Mouse (Mus musculus): ENCODE results near the gene Chd5.

The Chd5 gene

DNA sequence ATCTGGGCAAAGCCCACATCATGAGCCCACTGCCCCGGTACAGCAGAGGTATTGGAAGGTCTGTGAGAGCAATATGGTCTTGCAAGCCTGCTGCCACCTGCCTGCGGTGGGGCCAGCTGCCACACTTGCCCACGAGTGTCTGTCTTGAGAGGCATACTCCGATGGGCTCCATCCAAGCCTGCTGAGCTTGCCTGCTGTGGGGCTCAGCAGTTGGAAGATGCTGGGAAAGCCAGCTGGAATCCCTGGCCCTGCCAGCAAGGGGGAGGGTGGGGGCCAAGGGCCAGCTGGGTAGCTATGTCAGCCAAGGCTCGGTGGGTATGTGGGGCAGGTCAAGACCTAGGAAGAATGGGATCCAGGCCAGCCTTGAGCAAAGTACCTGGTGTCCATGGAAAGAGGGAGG, 53.7 kb downstream of the Chd5 start:
- 0 out of 2 replicates have a peak overlapping the region, but pooled peaks have one; percentile 17 for H3K4me3 ChIP-seq (replicated peaks; ENCODE audit: low read length)
- peaks cover 1% of the 10 kb centered on the region; the same call in 1 of the 2 replicates for H3K36me3 ChIP-seq (ENCODE audit: insufficient read depth, low read length)
- no peaks in the 10 kb centered on the region for H3K9me3 ChIP-seq (ENCODE audit: low read length)
- peaks cover 65% of the 10 kb centered on the region for H3K4me1 ChIP-seq (replicated peaks; ENCODE audit: low read depth, low read length)
- TF ChIP-seq POU5F1 (IDR thresholded peaks at IDR 0.05; ENCODE audit: borderline replicate concordance, low read length) = no peak
- TF ChIP-seq CTCF (conservative IDR thresholded peaks at IDR 0.05; ENCODE audit: low read length) = no peak
- no peak for TF ChIP-seq NANOG (IDR thresholded peaks at IDR 0.05; ENCODE audit: borderline replicate concordance, low read length)
- 0 out of 2 replicates have a peak, but pooled peaks cover 5% of the 10 kb centered on the region for H3K27me3 ChIP-seq (ENCODE audit: insufficient read depth, low read length)

DNA sequence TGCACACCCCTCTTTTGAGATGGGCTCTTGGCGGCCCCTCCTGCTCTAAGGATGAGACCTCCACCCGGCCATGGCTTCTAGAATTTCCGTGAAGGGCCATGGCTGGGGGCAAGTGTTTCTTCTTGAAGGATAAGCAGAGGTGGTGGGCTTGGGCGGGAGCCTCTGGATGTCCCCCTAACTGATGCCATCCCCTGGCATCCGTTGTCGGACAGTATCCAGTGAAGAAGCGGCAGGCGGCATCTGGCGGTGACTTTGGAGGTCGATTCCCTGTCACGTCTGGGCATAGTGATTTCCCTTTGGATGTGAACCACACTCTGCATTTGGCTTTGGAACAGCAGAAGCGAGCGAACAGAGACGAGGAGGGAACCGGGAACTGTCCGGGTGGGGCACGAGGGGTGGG, 54.2 kb downstream of the Chd5 start:
- H3K4me1 ChIP-seq (replicated peaks; ENCODE audit: low read depth, low read length) = peaks cover 66% of the 10 kb centered on the region
- 0 out of 2 replicates have a peak, but pooled peaks cover 5% of the 10 kb centered on the region for H3K27me3 ChIP-seq (ENCODE audit: insufficient read depth, low read length)
- TF ChIP-seq CTCF (conservative IDR thresholded peaks at IDR 0.05; ENCODE audit: low read length) (no peak), NANOG (IDR thresholded peaks at IDR 0.05; ENCODE audit: borderline replicate concordance, low read length) (no peak), POU5F1 (IDR thresholded peaks at IDR 0.05; ENCODE audit: borderline replicate concordance, low read length) (no peak)
- H3K36me3 ChIP-seq (ENCODE audit: insufficient read depth, low read length) = no peaks in the 10 kb centered on the region
- no peaks in the 10 kb centered on the region for H3K9me3 ChIP-seq (ENCODE audit: low read length)
- H3K4me3 ChIP-seq (replicated peaks; ENCODE audit: low read length) = 0 out of 2 replicates have a peak overlapping the region, but pooled peaks have one; percentile 17

DNA sequence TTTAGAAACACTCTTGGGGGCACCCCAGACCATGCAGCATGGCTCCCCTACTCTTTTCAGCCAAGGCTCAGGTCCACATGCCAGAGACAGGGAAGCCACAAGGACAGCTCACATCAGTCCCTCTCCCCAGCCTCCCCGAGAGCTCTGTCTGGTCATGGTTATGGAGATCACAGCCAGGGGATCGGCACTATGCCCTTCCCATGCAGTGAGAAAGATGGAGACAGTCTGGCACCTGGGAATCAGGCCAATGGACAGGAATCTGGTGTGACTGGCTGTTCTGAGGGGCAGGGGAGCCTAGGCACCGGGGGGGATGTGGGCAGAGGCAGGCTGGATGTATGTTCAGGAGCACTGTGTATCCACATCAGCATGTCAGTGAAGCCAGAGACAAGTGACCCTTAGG, 60.5 kb downstream of the Chd5 start:
- no peaks in the 10 kb centered on the region for H3K27me3 ChIP-seq (ENCODE audit: insufficient read depth, low read length)
- TF ChIP-seq CTCF (conservative IDR thresholded peaks at IDR 0.05; ENCODE audit: low read length) = no peak
- TF ChIP-seq NANOG (IDR thresholded peaks at IDR 0.05; ENCODE audit: borderline replicate concordance, low read length) = no peak
- TF ChIP-seq POU5F1 (IDR thresholded peaks at IDR 0.05; ENCODE audit: borderline replicate concordance, low read length) = no peak
- no peaks in the 10 kb centered on the region for H3K36me3 ChIP-seq (ENCODE audit: insufficient read depth, low read length)

DNA sequence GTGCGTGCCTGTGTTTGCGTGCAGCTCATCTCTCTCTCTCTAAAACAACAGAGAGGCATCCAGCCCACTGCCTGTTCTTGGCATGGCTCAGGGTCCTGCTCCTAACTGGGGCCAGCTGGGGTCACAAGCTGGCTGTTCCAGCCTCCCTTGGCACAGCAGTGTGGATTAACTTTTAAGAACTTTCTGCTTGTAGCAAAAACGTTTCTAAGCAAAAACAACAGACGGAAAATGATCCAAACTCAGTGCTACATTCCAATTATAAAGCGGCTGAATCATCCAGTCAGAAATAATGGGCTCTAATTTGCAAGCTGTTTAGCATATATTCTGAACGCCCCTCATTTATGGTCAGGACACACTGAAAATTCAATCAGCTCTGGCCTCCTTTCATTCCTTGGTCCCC, 66.7 kb downstream of the Chd5 start:
- Histone ChIP-seq H3K27me3 (ENCODE audit: insufficient read depth, low read length) (no peaks in the 10 kb centered on the region), H3K9me3 (ENCODE audit: low read length) (peaks cover 4% of the 10 kb centered on the region; the same call in 1 of the 2 replicates), H3K36me3 (ENCODE audit: insufficient read depth, low read length) (no peaks in the 10 kb centered on the region), H3K4me1 (replicated peaks; ENCODE audit: low read depth, low read length) (no peaks in the 10 kb centered on the region), H3K4me3 (replicated peaks; ENCODE audit: low read length) (no peak overlapping the region)
- no peak for TF ChIP-seq CTCF (conservative IDR thresholded peaks at IDR 0.05; ENCODE audit: low read length)
- no peak for TF ChIP-seq NANOG (IDR thresholded peaks at IDR 0.05; ENCODE audit: borderline replicate concordance, low read length)
- TF ChIP-seq POU5F1 (IDR thresholded peaks at IDR 0.05; ENCODE audit: borderline replicate concordance, low read length) = no peak

More for the DNA sequence above, 60.5 kb downstream of the Chd5 start:
- Histone ChIP-seq H3K4me3 (replicated peaks; ENCODE audit: low read length) (no peak overlapping the region), H3K9me3 (ENCODE audit: low read length) (peaks cover 4% of the 10 kb centered on the region; the same call in 1 of the 2 replicates), H3K4me1 (replicated peaks; ENCODE audit: low read depth, low read length) (peaks cover 38% of the 10 kb centered on the region)

DNA sequence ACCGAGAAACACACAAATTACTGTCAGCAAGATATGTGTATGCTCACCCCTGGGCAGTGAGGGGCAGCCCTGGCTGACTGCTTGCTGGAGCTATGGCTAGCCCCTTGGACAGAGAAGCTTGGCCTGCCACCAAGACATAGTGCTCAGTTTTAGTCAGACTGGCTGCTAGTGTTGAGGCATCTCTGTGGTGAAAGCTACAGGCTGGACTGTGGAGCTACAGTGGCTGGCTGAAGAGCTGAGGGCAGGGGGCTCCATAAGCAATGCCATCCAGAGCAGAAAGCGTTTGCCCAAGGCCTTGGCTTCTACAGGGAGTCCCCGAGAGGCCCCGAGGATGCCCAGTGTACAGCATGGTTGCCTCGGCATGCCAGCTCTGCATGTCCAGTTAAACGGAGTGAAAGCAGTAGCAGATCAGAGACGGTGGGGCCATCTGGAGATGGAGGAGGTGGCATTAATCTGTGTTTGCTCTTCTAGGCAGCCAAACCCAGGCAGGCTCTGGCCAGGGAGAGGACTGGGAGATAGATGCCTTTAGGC, 67.3 kb downstream of the Chd5 start:
- no peak for TF ChIP-seq NANOG (IDR thresholded peaks at IDR 0.05; ENCODE audit: borderline replicate concordance, low read length)
- TF ChIP-seq POU5F1 (IDR thresholded peaks at IDR 0.05; ENCODE audit: borderline replicate concordance, low read length) = no peak
- no peak for TF ChIP-seq CTCF (conservative IDR thresholded peaks at IDR 0.05; ENCODE audit: low read length)
- H3K9me3 ChIP-seq (ENCODE audit: low read length) = peaks cover 3% of the 10 kb centered on the region; the same call in 1 of the 2 replicates
- H3K27me3 ChIP-seq (ENCODE audit: insufficient read depth, low read length) = no peaks in the 10 kb centered on the region
- no peaks in the 10 kb centered on the region for H3K36me3 ChIP-seq (ENCODE audit: insufficient read depth, low read length)
- no peak overlapping the region for H3K4me3 ChIP-seq (replicated peaks; ENCODE audit: low read length)
- no peaks in the 10 kb centered on the region for H3K4me1 ChIP-seq (replicated peaks; ENCODE audit: low read depth, low read length)

DNA sequence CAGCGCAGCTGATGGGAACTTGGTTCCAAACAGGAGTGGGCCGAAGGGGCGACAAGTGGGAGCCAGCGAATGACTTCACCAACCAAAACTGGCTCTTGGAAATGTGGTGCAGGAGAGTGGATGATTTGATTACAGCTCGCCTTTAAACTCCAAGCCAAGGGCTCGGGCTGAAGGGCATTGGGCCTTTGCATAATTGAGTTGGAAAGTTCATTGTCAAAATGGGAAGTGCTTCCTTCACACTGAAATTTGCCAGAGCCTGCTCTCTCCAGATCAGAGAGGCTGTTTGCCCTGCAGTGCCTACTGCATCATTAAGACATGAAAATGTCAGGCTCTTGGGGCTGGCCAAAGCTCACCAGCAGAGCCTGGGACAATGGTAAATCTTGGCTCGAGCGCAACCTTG, 68.1 kb downstream of the Chd5 start:
- H3K4me3 ChIP-seq (replicated peaks; ENCODE audit: low read length) = no peak overlapping the region
- no peaks in the 10 kb centered on the region for H3K9me3 ChIP-seq (ENCODE audit: low read length)
- H3K36me3 ChIP-seq (ENCODE audit: insufficient read depth, low read length) = no peaks in the 10 kb centered on the region
- no peak for TF ChIP-seq CTCF (conservative IDR thresholded peaks at IDR 0.05; ENCODE audit: low read length)
- no peak for TF ChIP-seq NANOG (IDR thresholded peaks at IDR 0.05; ENCODE audit: borderline replicate concordance, low read length)
- no peak for TF ChIP-seq POU5F1 (IDR thresholded peaks at IDR 0.05; ENCODE audit: borderline replicate concordance, low read length)
- no peaks in the 10 kb centered on the region for H3K27me3 ChIP-seq (ENCODE audit: insufficient read depth, low read length)
- no peaks in the 10 kb centered on the region for H3K4me1 ChIP-seq (replicated peaks; ENCODE audit: low read depth, low read length)

DNA sequence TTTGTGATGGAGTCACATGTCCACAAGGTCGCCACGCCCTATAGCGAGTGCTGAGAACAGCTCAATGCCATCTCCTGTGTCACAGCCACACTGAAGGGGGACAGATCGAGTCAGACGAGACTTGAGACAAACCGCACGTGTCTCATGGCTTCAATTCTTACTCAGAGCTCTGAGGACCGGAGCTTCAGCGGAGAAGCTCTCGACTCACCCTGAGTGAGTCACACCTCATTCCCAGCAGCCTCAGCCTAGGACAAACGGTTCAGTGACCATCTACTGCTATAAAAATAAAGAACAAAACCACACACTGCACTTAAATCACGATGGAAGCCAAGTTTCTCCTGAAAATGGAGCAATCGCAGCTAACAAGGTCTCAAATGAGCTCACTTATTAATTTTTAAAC, 72.5 kb downstream of the Chd5 start:
- Histone ChIP-seq H3K9me3 (ENCODE audit: low read length) (no peaks in the 10 kb centered on the region), H3K36me3 (ENCODE audit: insufficient read depth, low read length) (no peaks in the 10 kb centered on the region), H3K4me3 (replicated peaks; ENCODE audit: low read length) (no peak overlapping the region), H3K27me3 (ENCODE audit: insufficient read depth, low read length) (no peaks in the 10 kb centered on the region), H3K4me1 (replicated peaks; ENCODE audit: low read depth, low read length) (no peaks in the 10 kb centered on the region)
- TF ChIP-seq POU5F1 (IDR thresholded peaks at IDR 0.05; ENCODE audit: borderline replicate concordance, low read length) (no peak), NANOG (IDR thresholded peaks at IDR 0.05; ENCODE audit: borderline replicate concordance, low read length) (no peak), CTCF (conservative IDR thresholded peaks at IDR 0.05; ENCODE audit: low read length) (no peak)

DNA sequence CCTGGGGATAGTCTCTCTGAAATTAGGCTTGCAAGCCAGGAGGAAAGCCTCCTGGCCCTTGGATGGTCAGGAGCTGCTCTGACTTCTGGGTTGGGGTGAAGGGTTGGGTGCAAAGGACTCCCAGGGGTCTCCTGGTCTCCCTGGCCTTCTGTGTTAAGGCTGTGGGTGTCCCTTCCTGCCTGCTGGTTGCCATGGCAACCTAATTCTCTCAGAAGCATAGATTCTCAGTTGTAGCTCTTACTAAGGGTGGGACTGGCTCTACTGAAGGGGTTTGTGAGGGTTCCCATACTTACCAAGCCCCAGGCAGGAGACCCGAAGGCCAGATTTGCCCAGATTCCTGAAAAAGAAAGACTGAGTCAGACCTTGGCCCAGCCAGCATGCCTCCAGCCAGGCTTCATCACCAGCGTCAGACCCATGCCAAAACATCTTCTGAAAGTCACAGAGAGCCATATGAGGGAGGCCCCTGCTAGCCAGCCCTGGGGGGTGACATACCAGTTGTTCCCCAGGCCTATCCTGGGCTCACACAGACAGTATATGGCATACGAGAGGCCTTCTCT, 74.2 kb downstream of the Chd5 start:
- TF ChIP-seq NANOG (IDR thresholded peaks at IDR 0.05; ENCODE audit: borderline replicate concordance, low read length) (no peak), POU5F1 (IDR thresholded peaks at IDR 0.05; ENCODE audit: borderline replicate concordance, low read length) (no peak), CTCF (conservative IDR thresholded peaks at IDR 0.05; ENCODE audit: low read length) (no peak)
- no peaks in the 10 kb centered on the region for H3K36me3 ChIP-seq (ENCODE audit: insufficient read depth, low read length)
- H3K9me3 ChIP-seq (ENCODE audit: low read length) = no peaks in the 10 kb centered on the region
- peaks cover 7% of the 10 kb centered on the region; the same call in 1 of the 2 replicates for H3K27me3 ChIP-seq (ENCODE audit: insufficient read depth, low read length)
- H3K4me1 ChIP-seq (replicated peaks; ENCODE audit: low read depth, low read length) = 0 out of 2 replicates have a peak, but pooled peaks cover under 1% of the 10 kb centered on the region
- H3K4me3 ChIP-seq (replicated peaks; ENCODE audit: low read length) = no peak overlapping the region

Data from E14TG2a.4 (cell line).